Mouse (Mus musculus) G1E-ER4 (cell line): ENCODE data around the gene Rflnb. TPM values are rescaled to one million over a fixed set of nuclear protein-coding genes. Genes with fewer than 3 reads are reported as not detected.

Experiments used
- GATA1 ChIP-seq: IDR thresholded peaks from one replicate; pipeline ENCODE4 v1.8.0; 2012; ENCODE audit warnings: low read length, inconsistent platforms
- polyA plus RNA-seq: library from polyadenylated mRNA; stranded (reverse); fragments of >175 nt; gene quantifications from 2 replicates; pipeline ENCODE4 v1.2.3, GENCODE M21; 2012

The Rflnb gene
- polyA plus RNA-seq, 1 experiment = not detected

- no peak for TF ChIP-seq GATA1
Measured at GRCm38 (mm10) chr11:75973988-75974387, 53.6 kb downstream of the Rflnb start.

DNA sequence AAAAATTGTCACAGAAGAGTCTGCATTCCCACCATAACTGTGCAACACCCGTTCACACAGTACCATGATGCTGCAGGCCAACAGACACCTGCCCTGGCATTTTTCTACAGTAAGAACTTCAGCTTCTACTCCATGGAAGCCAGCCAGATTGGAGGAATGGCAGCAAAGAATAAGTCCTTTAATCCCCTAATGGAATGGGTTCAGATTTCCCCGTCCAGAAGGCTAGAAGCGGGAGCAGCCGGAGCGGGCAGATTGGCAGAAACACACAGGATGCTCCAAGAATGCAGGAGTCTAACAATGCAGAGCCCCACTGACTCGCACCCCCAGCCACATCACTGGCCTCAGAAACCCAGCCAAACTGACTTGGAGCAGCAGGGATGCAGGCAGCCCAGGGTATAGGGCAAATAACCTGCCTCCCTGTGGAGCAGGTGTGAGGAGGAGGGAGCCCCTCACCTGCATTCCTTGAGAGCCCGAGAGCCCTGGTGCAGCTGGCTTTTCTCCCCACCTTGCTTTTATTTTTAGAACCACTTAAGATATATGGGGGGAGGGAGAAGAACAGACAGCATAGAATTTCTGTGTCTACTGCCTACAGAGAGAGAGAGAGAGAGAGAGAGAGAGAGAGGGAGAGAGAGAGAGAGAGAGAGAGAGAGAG lies 54.5 kb downstream of the Rflnb start:
- no peak for TF ChIP-seq GATA1

- no peak for TF ChIP-seq GATA1
Measured at GRCm38 (mm10) chr11:75972188-75972587, 55.4 kb downstream of the Rflnb start.

GRCm38 (mm10) chr11:75970629-75971028 lies 57.0 kb downstream of the Rflnb start:
- TF ChIP-seq GATA1 = no peak

Other genes with a start within 250 kb of the Rflnb start
- gene Doc2b, start 231.7 kb downstream of the Rflnb start, polyA plus RNA-seq = not detected in 2 replicates
- not detected in 2 replicates for gene Rph3al, start 89.4 kb downstream of the Rflnb start, polyA plus RNA-seq
- gene 1700016K19Rik, start 27.9 kb downstream of the Rflnb start, polyA plus RNA-seq = not detected in 2 replicates
- gene Vps53, start 151.9 kb upstream of the Rflnb start, polyA plus RNA-seq = 21.0 and 29.5 TPM in 2 replicates
- 2.9 and 4.9 TPM in 2 replicates for gene Fam57a, start 151.9 kb upstream of the Rflnb start, polyA plus RNA-seq
- gene Dbil5, start 189.8 kb upstream of the Rflnb start, polyA plus RNA-seq = 0.30 TPM in 1 of 2 replicates, not detected in the other
- gene Gemin4, start 189.9 kb upstream of the Rflnb start, polyA plus RNA-seq = 5.2 and 5.7 TPM in 2 replicates
- 15.0 and 21.2 TPM in 2 replicates for gene Mrm3, start 215.9 kb upstream of the Rflnb start, polyA plus RNA-seq
- gene Glod4, start 215.9 kb upstream of the Rflnb start, polyA plus RNA-seq = 1.2 and 2.9 TPM in 2 replicates